Comparison of ENCODE assay signal across 9 mouse cellular contexts in the genomic region with DNA sequence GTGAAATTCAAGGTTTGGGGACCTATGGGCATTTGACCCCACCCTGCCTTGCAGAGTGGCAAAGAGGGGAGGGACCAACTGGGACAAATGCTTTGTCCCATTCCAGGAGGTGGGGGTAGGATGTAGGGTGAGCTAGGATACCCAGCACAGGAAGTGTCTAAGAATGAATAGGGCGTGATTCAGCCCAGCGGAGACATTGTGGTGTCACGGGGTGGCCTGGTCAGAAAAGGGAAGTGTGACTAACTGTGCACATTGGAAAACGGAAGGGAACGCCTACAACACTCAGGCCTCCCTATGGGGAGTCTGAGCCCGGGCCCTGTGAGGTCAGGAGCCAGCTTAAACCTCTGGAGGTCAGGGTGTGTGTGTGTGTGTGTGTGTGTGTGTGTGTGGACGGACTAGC. TPM values are rescaled to one million over a fixed set of nuclear protein-coding genes. Genes with fewer than 3 reads are reported as not detected.
DNase-seq lines count a peak whose midpoint lies in the region; ATAC-seq and TF ChIP-seq lines count a peak whose summit lies in the region.
"Had no signal": no experiment of that assay in that cellular context is flagged by ENCODE, and none has a peak within 500 bp of the region (broad histone marks: within the 10 kb centered on the region; RNA-seq: fewer than 3 reads in every experiment).

No protein-coding gene starts in this region.

- no peak overlapping the region for H3K9ac ChIP-seq in intestine, embryonic 15.5 days
- no peak overlapping the region for H3K9ac ChIP-seq in intestine, postnatal 0 days (ENCODE audit: low read depth, low read length)
- no peak overlapping the region for H3K9ac ChIP-seq in forebrain, embryonic 16.5 days (replicated peaks; ENCODE audit: low read depth, low read length)
- H3K9ac ChIP-seq: limb, embryonic 12.5 days had no signal

- H3K4me1 ChIP-seq in intestine, embryonic 15.5 days (replicated peaks), result peaks cover 28% of the 10 kb centered on the region
- no peaks in the 10 kb centered on the region for H3K4me1 ChIP-seq in intestine, postnatal 0 days (replicated peaks; ENCODE audit: control insufficient read depth, insufficient read depth, low read length)
- H3K4me1 ChIP-seq in brown adipose tissue, adult 24 weeks (ENCODE audit: control insufficient read depth, insufficient read depth, insufficient read length, low read length), result peaks cover 21% of the 10 kb centered on the region
- no peaks in the 10 kb centered on the region for H3K4me1 ChIP-seq in kidney, adult 2 months (ENCODE audit: control insufficient read depth, insufficient read depth, low read length)
- peaks cover 37% of the 10 kb centered on the region for H3K4me1 ChIP-seq in forebrain, embryonic 16.5 days (replicated peaks; ENCODE audit: control insufficient read depth, insufficient read depth, low read length)

- TF ChIP-seq POLR2A in kidney, adult 2 months (IDR thresholded peaks at IDR 0.05; ENCODE audit: low read depth, low read length), result no peak

- no peak overlapping the region for H3K27ac ChIP-seq in intestine, embryonic 15.5 days
- no peak overlapping the region for H3K27ac ChIP-seq in intestine, postnatal 0 days (ENCODE audit: low read depth, low read length)
- H3K27ac ChIP-seq in brown adipose tissue, adult 24 weeks (replicated peaks; ENCODE audit: low read depth, low read length), result peak overlapping the region; percentile 93
- H3K27ac ChIP-seq in kidney, adult 2 months (ENCODE audit: insufficient read depth, low read depth, low read length), result peak overlapping the region; percentile 63
- H3K27ac ChIP-seq in forebrain, embryonic 16.5 days (ENCODE audit: low read length), result no peak overlapping the region
- H3K27ac ChIP-seq: limb, embryonic 12.5 days had no signal

- H3K4me2 ChIP-seq in intestine, embryonic 15.5 days (replicated peaks), result no peak overlapping the region
- H3K4me2 ChIP-seq in intestine, postnatal 0 days (replicated peaks; ENCODE audit: low read depth), result no peak overlapping the region
- H3K4me2 ChIP-seq in forebrain, embryonic 16.5 days (ENCODE audit: low read length), result no peak overlapping the region
- H3K4me2 ChIP-seq: limb, embryonic 12.5 days had no signal

- H3K27me3 ChIP-seq in intestine, embryonic 15.5 days (replicated peaks), result peaks cover 7% of the 10 kb centered on the region
- H3K27me3 ChIP-seq in intestine, postnatal 0 days (replicated peaks; ENCODE audit: control insufficient read depth, insufficient read depth, low read length), result peaks cover 17% of the 10 kb centered on the region
- no peaks in the 10 kb centered on the region for H3K27me3 ChIP-seq in kidney, adult 2 months (replicated peaks; ENCODE audit: control insufficient read depth, insufficient read depth, low read length)
- no peaks in the 10 kb centered on the region for H3K27me3 ChIP-seq in forebrain, embryonic 16.5 days (replicated peaks; ENCODE audit: control insufficient read depth, insufficient read depth, low read length)

- ATAC-seq in intestine, embryonic 15.5 days, result peak; percentile 18; the same call in 1 of the 2 replicates
- ATAC-seq in intestine, postnatal 0 days, result no peak
- ATAC-seq in megakaryocyte progenitor cell, adult 5-6 weeks (replicated peaks; ENCODE audit: poor library complexity), result peak; percentile 58
- ATAC-seq in forebrain, embryonic 16.5 days, result no peak

- H3K4me3 ChIP-seq in intestine, embryonic 15.5 days (replicated peaks), result no peak overlapping the region
- no peak overlapping the region for H3K4me3 ChIP-seq in intestine, postnatal 0 days (ENCODE audit: low read depth, low read length)
- no peak overlapping the region for H3K4me3 ChIP-seq in brown adipose tissue, adult 24 weeks (ENCODE audit: insufficient read depth, low read depth, low read length)
- no peak overlapping the region for H3K4me3 ChIP-seq in kidney, adult 2 months (ENCODE audit: insufficient read depth, low read depth, low read length)
- H3K4me3 ChIP-seq in forebrain, embryonic 16.5 days (replicated peaks; ENCODE audit: low read length), result no peak overlapping the region
- H3K4me3 ChIP-seq: limb, embryonic 12.5 days had no signal

- DNase-seq in kidney, adult 2 months, result peak; percentile 87
- no peak for DNase-seq in thymus, postnatal 0 days (ENCODE audit: low spot score)
- no peak for DNase-seq in yolk sac, embryonic 10.5 days (ENCODE audit: low spot score)

- 82% methylated on average over 7 of the region's 7 CpGs for WGBS in intestine, embryonic 15.5 days
- WGBS in intestine, postnatal 0 days, result 69% methylated on average over 7 of the region's 7 CpGs
- 82% methylated on average over 7 of the region's 7 CpGs for WGBS in kidney, adult 2 months
- 82% methylated on average over 7 of the region's 7 CpGs for WGBS in forebrain, embryonic 16.5 days

- no peaks in the 10 kb centered on the region for H3K9me3 ChIP-seq in intestine, embryonic 15.5 days
- no peaks in the 10 kb centered on the region for H3K9me3 ChIP-seq in intestine, postnatal 0 days (ENCODE audit: control insufficient read depth)
- H3K9me3 ChIP-seq in forebrain, embryonic 16.5 days (ENCODE audit: control insufficient read depth, low read length), result no peaks in the 10 kb centered on the region
- H3K9me3 ChIP-seq: limb, embryonic 12.5 days had no signal

- TF ChIP-seq CTCF in intestine, postnatal 0 days (IDR thresholded peaks at IDR 0.05; ENCODE audit: low read depth), result no peak
- TF ChIP-seq CTCF in kidney, adult 2 months (conservative IDR thresholded peaks at IDR 0.05; ENCODE audit: insufficient read depth, insufficient read length, low read depth, low read length), result no peak

- H3K36me3 ChIP-seq in intestine, embryonic 15.5 days, result no peaks in the 10 kb centered on the region
- no peaks in the 10 kb centered on the region for H3K36me3 ChIP-seq in intestine, postnatal 0 days (ENCODE audit: control insufficient read depth, insufficient read depth)
- no peaks in the 10 kb centered on the region for H3K36me3 ChIP-seq in kidney, adult 2 months (ENCODE audit: control insufficient read depth, insufficient read depth, low read length)
- no peaks in the 10 kb centered on the region for H3K36me3 ChIP-seq in forebrain, embryonic 16.5 days (ENCODE audit: control insufficient read depth, insufficient read depth)
- H3K36me3 ChIP-seq: limb, embryonic 12.5 days had no signal

RNA-seq across cellular contexts. Expression of gene Parvb, which starts 3.8 kb away (rescaled TPM):
- polyA plus RNA-seq in intestine, embryonic 15.5 days (2015; fragmentation: Nextera tagmentation; extraction: Ambion mirVana), result 3.2 and 3.9 TPM in 2 replicates
- 2.6 and 2.8 TPM in 2 replicates for polyA plus RNA-seq in intestine, postnatal 0 days (2015; fragmentation: Nextera tagmentation; extraction: Ambion mirVana)
- 3.0 and 8.7 TPM in 2 replicates for polyA plus RNA-seq in brown adipose tissue, adult 24 weeks (2012; ENCODE audit: insufficient read depth, insufficient read length, missing spikeins)
- 7.1 and 8.5 TPM in 2 replicates for polyA plus RNA-seq in kidney, adult 2 months (2012; rRNA removed)
- 3.8 and 4.6 TPM in 2 replicates for total RNA-seq in megakaryocyte progenitor cell, adult 5-6 weeks (2015)
- 0.33 and 1.5 TPM in 2 replicates for total RNA-seq in megakaryocyte progenitor cell, adult 5-6 weeks (2017)
- polyA plus RNA-seq in thymus, postnatal 0 days (2015; fragmentation: Nextera tagmentation; extraction: Ambion mirVana), result 2.8 and 3.1 TPM in 2 replicates
- polyA plus RNA-seq in forebrain, embryonic 16.5 days (2015; fragmentation: Nextera tagmentation; extraction: Ambion mirVana), result 2.2 and 2.8 TPM in 2 replicates

RNA-seq across cellular contexts. Expression of gene Samm50, which starts 43.6 kb away (rescaled TPM):
- 148 and 151 TPM in 2 replicates for polyA plus RNA-seq in intestine, embryonic 15.5 days (2015; fragmentation: Nextera tagmentation; extraction: Ambion mirVana)
- 104 and 110 TPM in 2 replicates for polyA plus RNA-seq in intestine, postnatal 0 days (2015; fragmentation: Nextera tagmentation; extraction: Ambion mirVana)
- polyA plus RNA-seq in brown adipose tissue, adult 24 weeks (2012; ENCODE audit: insufficient read depth, insufficient read length, missing spikeins), result 177 and 266 TPM in 2 replicates
- polyA plus RNA-seq in kidney, adult 2 months (2012; rRNA removed), result 18.6 and 22.9 TPM in 2 replicates
- 45.1 and 56.2 TPM in 2 replicates for total RNA-seq in megakaryocyte progenitor cell, adult 5-6 weeks (2015)
- 35.6 and 42.0 TPM in 2 replicates for total RNA-seq in megakaryocyte progenitor cell, adult 5-6 weeks (2017)
- polyA plus RNA-seq in thymus, postnatal 0 days (2015; fragmentation: Nextera tagmentation; extraction: Ambion mirVana), result 127 and 128 TPM in 2 replicates
- polyA plus RNA-seq in forebrain, embryonic 16.5 days (2015; fragmentation: Nextera tagmentation; extraction: Ambion mirVana), result 88.5 and 91.8 TPM in 2 replicates

Comparison
In these comparisons a context has a peak if more than half of its experiments do, and no peak if none do; other contexts are left out.
1. ATAC-seq: peak in intestine, embryonic 15.5 days (single experiment) and megakaryocyte progenitor cell, adult 5-6 weeks (single experiment); none in intestine, postnatal 0 days (single experiment) and forebrain, embryonic 16.5 days (single experiment).
2. H3K27ac ChIP-seq: peak in brown adipose tissue, adult 24 weeks (single experiment) and kidney, adult 2 months (single experiment); none in intestine, embryonic 15.5 days (single experiment), intestine, postnatal 0 days (single experiment) and forebrain, embryonic 16.5 days (single experiment).